Mouse (Mus musculus): ENCODE data around the gene Pcdh17.

Gene Pcdh17

DNA sequence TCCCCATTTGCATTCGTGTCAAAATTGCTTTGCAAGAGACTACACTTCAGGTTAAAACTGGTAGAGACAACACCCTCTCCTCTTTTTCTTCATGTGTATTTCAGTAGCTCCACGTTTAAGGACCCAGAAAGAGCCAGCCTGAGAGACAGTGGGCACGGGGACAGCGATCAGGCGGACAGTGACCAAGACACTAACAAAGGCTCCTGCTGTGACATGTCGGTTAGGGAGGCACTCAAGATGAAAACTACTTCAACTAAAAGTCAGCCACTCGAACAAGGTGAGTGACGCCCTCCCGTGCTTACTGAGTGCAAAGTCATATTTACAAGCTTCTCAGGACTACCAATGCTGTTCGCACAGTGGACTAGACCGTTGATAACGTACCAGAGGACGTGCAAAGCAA is 34.0 kb downstream of the Pcdh17 start:
- no peak for DNase-seq (ENCODE audit: low spot score)

DNA sequence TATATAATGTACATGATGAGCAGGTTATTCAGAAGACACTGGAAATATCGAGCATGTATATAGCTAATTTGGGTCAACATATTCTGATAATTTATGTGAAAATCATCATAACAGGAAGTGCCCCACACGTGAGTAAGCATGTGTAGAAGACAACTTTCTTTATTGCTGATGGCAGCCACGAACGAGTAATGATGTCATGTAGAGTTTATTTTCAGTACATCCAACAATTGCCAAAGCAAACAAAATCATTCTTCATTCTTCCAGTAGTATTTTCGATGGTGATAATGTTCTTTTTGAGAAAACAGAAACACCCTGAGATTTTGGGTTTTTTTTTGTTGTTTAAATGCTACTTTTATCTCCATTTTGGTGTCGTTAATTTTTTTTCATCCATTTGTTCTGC is 37.2 kb downstream of the Pcdh17 start:
- DNase-seq (ENCODE audit: low spot score) = no peak

- no peak for DNase-seq (ENCODE audit: low spot score)
Measured at GRCm38 (mm10) chr14:84484350-84484749, 41.0 kb downstream of the Pcdh17 start.

GRCm38 (mm10) chr14:84511010-84511409 is 67.6 kb downstream of the Pcdh17 start:
- no peak for DNase-seq (ENCODE audit: low spot score)

GRCm38 (mm10) chr14:84532397-84532796 is 89.0 kb downstream of the Pcdh17 start:
- DNase-seq (ENCODE audit: low spot score) = no peak

DNA sequence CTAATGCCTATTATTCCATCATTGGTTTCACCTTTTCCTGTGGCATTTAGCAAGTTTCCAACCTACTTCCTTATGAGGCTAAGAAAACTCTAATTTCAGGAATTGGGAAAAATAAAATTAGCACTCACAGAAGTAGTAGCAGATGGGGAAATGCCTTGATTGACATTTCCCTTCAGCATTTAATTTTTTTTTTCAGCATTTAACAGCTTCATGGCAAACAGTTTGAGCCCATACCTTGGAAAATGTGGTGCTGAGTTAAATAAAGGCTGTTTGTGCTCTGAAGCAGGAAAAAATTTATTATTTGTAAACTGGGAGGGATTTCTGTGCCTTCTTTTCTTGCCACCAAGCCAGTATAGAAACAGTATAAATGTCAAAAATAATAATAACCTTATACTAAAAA is 91.9 kb downstream of the Pcdh17 start:
- no peak for DNase-seq (ENCODE audit: low spot score)

DNA sequence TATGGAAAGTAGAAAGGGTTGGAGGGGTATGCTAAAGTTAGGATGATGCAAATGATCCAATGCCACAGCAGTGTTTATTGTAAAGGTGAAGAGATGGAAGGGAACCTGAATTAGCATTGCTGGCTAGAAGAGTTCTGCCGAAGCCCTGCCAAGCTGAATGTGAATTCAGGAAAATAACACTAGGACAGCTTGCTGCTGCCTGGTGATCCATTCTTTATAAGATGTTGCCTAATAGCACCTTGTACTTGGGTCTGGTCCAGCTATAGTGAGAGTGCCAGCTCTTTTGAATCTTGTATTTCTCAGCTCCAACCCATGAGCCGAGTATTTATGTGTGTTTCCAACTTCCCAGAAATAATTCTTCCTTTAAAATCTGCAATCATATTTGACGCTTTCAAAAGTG is 98.5 kb downstream of the Pcdh17 start:
- no peak for DNase-seq (ENCODE audit: low spot score)

- no peak for DNase-seq (ENCODE audit: low spot score)
Measured at GRCm38 (mm10) chr14:84545968-84546367, 102.6 kb downstream of the Pcdh17 start.

- DNase-seq (ENCODE audit: low spot score) = no peak
Measured at GRCm38 (mm10) chr14:84547513-84548194, 104.3 kb downstream of the Pcdh17 start.

- no peak for DNase-seq (ENCODE audit: low spot score)
Measured at GRCm38 (mm10) chr14:84551546-84551945, 108.2 kb downstream of the Pcdh17 start.

GRCm38 (mm10) chr14:84571071-84571470 is 127.7 kb downstream of the Pcdh17 start:
- no peak for DNase-seq (ENCODE audit: low spot score)

All from ovary, postnatal 10 days (tissue).